9 mouse cellular contexts compared by ENCODE assay signal in the genomic region with DNA sequence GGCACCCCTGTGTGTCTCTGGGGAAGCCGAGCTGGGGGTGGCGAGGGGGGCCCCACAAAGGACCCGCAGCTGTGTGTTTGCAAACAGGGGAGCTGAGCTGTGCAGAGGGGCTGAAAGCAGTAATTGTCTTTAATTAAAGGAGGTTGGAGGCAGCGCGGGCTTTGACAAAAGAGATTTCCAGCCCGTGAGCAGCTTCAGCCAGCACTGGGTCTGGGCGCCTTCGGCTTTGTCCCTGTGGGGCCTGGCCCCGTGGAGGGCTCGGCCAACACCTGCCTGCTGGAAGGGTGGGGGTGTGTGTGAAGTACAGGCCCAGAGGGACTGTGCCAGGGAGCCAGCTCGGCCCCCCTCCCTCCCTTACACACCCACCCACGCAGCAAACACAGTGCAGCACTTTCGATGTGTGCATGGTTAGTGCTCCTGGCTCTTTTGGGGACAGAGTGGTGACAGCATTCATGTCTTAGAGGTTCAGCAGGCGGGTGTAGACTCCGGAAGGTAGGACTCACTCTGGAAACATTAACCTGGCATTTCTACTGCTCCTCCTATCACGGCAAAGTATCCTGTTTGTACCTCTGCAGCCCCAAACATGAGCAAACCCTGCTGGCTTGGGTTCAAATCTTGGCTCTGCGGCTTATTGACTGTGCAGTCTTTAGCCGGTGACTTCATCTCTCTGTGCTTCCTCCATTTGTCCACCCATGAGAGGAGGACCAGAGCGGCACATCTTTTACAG.
DNase-seq lines count a peak whose midpoint lies in the region; ATAC-seq lines count a peak whose summit lies in the region.
"Had no signal": no experiment of that assay in that cellular context is flagged by ENCODE, and none has a peak within 500 bp of the region (broad histone marks: within the 10 kb centered on the region; RNA-seq: fewer than 3 reads in every experiment).

No protein-coding gene starts in this region.

- no peak for DNase-seq in frontal cortex, postnatal 25 days (ENCODE audit: low spot score in 2 of 2)
- DNase-seq in Muller cell, postnatal 12 days (ENCODE audit: inconsistent ontology term) = peak; percentile 50
- peak; percentile 77 for DNase-seq in midbrain, embryonic 14.5 days
- no peak for DNase-seq in spleen, adult 12 weeks (ENCODE audit: low spot score)
- no peak for DNase-seq in urinary bladder, adult 18-20 months (ENCODE audit: low spot score in 2 of 2)
- DNase-seq: adrenal gland, postnatal 10 days had no signal

- WGBS in hindbrain, embryonic 12.5 days = 19% methylated on average over 19 of the region's 19 CpGs
- WGBS in midbrain, embryonic 14.5 days = 8% methylated on average over 19 of the region's 19 CpGs

- ATAC-seq in frontal cortex, adult (ENCODE audit: low TSS enrichment) = peak; percentile 81
- ATAC-seq in hindbrain, embryonic 12.5 days (ENCODE audit: low FRiP score) = peak; percentile 67
- ATAC-seq in midbrain, embryonic 14.5 days (ENCODE audit: low FRiP score, low TSS enrichment) = peak; percentile 51; the same call in 1 of the 2 replicates
- no peak for ATAC-seq in granulocyte monocyte progenitor cell, adult 5-6 weeks (replicated peaks; ENCODE audit: poor library complexity, severe bottlenecking)

- H3K36me3 ChIP-seq in hindbrain, embryonic 12.5 days = no peaks in the 10 kb centered on the region
- H3K36me3 ChIP-seq in midbrain, embryonic 14.5 days (ENCODE audit: control insufficient read depth, insufficient read depth, low read length) = no peaks in the 10 kb centered on the region

- no peaks in the 10 kb centered on the region for H3K9me3 ChIP-seq in hindbrain, embryonic 12.5 days (replicated peaks)
- no peaks in the 10 kb centered on the region for H3K9me3 ChIP-seq in midbrain, embryonic 14.5 days (ENCODE audit: control insufficient read depth, low read length)

- peaks cover 87% of the 10 kb centered on the region for H3K4me1 ChIP-seq in hindbrain, embryonic 12.5 days
- H3K4me1 ChIP-seq in midbrain, embryonic 14.5 days (ENCODE audit: control insufficient read depth, insufficient read depth, low read length) = peaks cover 72% of the 10 kb centered on the region

- H3K9ac ChIP-seq in hindbrain, embryonic 12.5 days = peak overlapping the region; percentile 42
- peak overlapping the region; percentile 41 for H3K9ac ChIP-seq in midbrain, embryonic 14.5 days (replicated peaks; ENCODE audit: low read length)

- no peaks in the 10 kb centered on the region for H3K27me3 ChIP-seq in hindbrain, embryonic 12.5 days
- H3K27me3 ChIP-seq in midbrain, embryonic 14.5 days (ENCODE audit: control insufficient read depth, insufficient read depth, low read length) = no peaks in the 10 kb centered on the region

- peak overlapping the region; percentile 97 for H3K27ac ChIP-seq in hindbrain, embryonic 12.5 days
- H3K27ac ChIP-seq in midbrain, embryonic 14.5 days (replicated peaks; ENCODE audit: low read depth, low read length) = peak overlapping the region; percentile 97

- peak overlapping the region; percentile 32 for H3K4me2 ChIP-seq in hindbrain, embryonic 12.5 days (replicated peaks)
- peak overlapping the region; percentile 28 for H3K4me2 ChIP-seq in midbrain, embryonic 14.5 days (ENCODE audit: low read length)

- H3K4me3 ChIP-seq in hindbrain, embryonic 12.5 days = no peak overlapping the region
- H3K4me3 ChIP-seq in midbrain, embryonic 14.5 days (replicated peaks; ENCODE audit: low read depth, low read length) = no peak overlapping the region

Comparison
In these comparisons a context has a peak if more than half of its experiments do, and no peak if none do; other contexts are left out.
1. DNase-seq: peak in Muller cell, postnatal 12 days (single experiment) and midbrain, embryonic 14.5 days (single experiment); none in frontal cortex, postnatal 25 days (0 of 2), spleen, adult 12 weeks (single experiment) and urinary bladder, adult 18-20 months (0 of 2).